Mouse (Mus musculus) ES-Bruce4 (cell line): ENCODE measurements around the gene Slc22a6. TPM values are rescaled to one million over a fixed set of nuclear protein-coding genes. Genes with fewer than 3 reads are reported as not detected.

Experiments used
- H3K27ac ChIP-seq: 2 replicates; pipeline ENCODE4 v1.5.1; 2012; ENCODE audit warnings: low read length, inconsistent platforms; ENCODE audit not compliant: insufficient read depth
- H3K27me3 ChIP-seq: 2 replicates; pipeline ENCODE4 v1.6.1; 2012; ENCODE audit warnings: mild to moderate bottlenecking, low read length, inconsistent platforms; ENCODE audit not compliant: control insufficient read depth, poor library complexity, insufficient read depth, severe bottlenecking
- H3K36me3 ChIP-seq: 2 replicates; pipeline ENCODE4 v1.6.1; 2012; ENCODE audit warnings: inconsistent platforms, mild to moderate bottlenecking, low read length, moderate library complexity; ENCODE audit not compliant: control insufficient read depth, poor library complexity, insufficient read depth, severe bottlenecking
- H3K4me1 ChIP-seq: one replicate; pipeline ENCODE4 v1.8.1; 2011; ENCODE audit warnings: low read length; ENCODE audit not compliant: control insufficient read depth, insufficient read depth
- H3K4me3 ChIP-seq: 2 replicates; pipeline ENCODE4 v1.5.1; 2011; ENCODE audit warnings: low read depth, mild to moderate bottlenecking, low read length
- H3K9ac ChIP-seq: 2 replicates; pipeline ENCODE4 v1.6.1; 2012; ENCODE audit warnings: low read depth, mild to moderate bottlenecking, inconsistent platforms; ENCODE audit not compliant: poor library complexity, severe bottlenecking
- H3K9me3 ChIP-seq: replicated peaks from 2 replicates; pipeline ENCODE4 v1.6.1; 2012; ENCODE audit warnings: mild to moderate bottlenecking, low read length, inconsistent platforms; ENCODE audit not compliant: control insufficient read depth, poor library complexity, insufficient read depth, severe bottlenecking
- CTCF ChIP-seq: IDR thresholded peaks from one replicate; pipeline ENCODE4 v1.8.1; 2011; ENCODE audit warnings: low read depth, low read length
- EP300 ChIP-seq: IDR thresholded peaks from 2 replicates; pipeline ENCODE4 v1.6.1; 2011; ENCODE audit warnings: low read depth, low read length; ENCODE audit not compliant: insufficient read depth
- POLR2A ChIP-seq: IDR thresholded peaks from one replicate; pipeline ENCODE4 v1.8.1; 2011; ENCODE audit warnings: low read length; ENCODE audit not compliant: insufficient read depth
- polyA plus RNA-seq: library from polyadenylated mRNA; stranded (reverse); fragments of >200 nt; gene quantifications from 2 replicates; pipeline ENCODE4 v1.2.4, GENCODE M21; 2011; ENCODE audit warnings: low read depth; ENCODE audit not compliant: missing spikeins, insufficient read depth, insufficient read length

Gene Slc22a6
- polyA plus RNA-seq, 1 experiment = not detected

GRCm38 (mm10) chr19:8578293-8578969 is 39.4 kb upstream of the Slc22a6 start:
- H3K4me3 ChIP-seq = no peak overlapping the region
- no peaks in the 10 kb centered on the region for H3K4me1 ChIP-seq
- H3K36me3 ChIP-seq = no peaks in the 10 kb centered on the region
- no peaks in the 10 kb centered on the region for H3K9me3 ChIP-seq
- no peak overlapping the region for H3K27ac ChIP-seq
- TF ChIP-seq POLR2A (no peak), EP300 (no peak), CTCF (peak; percentile 85)
- no peaks in the 10 kb centered on the region for H3K27me3 ChIP-seq
- no peak overlapping the region for H3K9ac ChIP-seq

- no peak overlapping the region for H3K27ac ChIP-seq
- TF ChIP-seq POLR2A = no peak
- no peak for TF ChIP-seq CTCF
- no peak for TF ChIP-seq EP300
Measured at GRCm38 (mm10) chr19:8578970-8579342, 38.9 kb upstream of the Slc22a6 start.

DNA sequence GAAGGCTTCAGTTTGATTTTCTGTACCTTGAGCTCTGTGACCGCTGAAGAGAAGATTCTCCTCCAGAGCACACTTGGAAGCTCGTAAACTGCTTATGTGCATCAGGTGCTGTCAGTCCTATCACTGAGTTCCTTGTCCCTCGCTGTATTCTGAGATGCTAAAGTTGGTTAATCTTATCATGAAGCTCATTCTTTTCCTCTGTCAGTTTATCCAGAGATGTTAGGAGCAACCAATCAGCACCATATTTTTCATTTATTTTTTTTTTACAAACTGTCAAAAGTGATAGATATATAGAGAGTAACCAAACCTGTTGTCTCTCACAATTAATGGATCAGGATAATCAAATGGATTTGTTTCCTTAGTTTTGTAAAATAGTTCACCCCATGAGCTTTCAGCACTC is 32.5 kb upstream of the Slc22a6 start:
- H3K36me3 ChIP-seq = no peaks in the 10 kb centered on the region
- no peak for TF ChIP-seq POLR2A
- no peak for TF ChIP-seq CTCF
- TF ChIP-seq EP300 = no peak
- H3K4me3 ChIP-seq = no peak overlapping the region

More at GRCm38 (mm10) chr19:8578970-8579342, 38.9 kb upstream of the Slc22a6 start:
- no peaks in the 10 kb centered on the region for H3K36me3 ChIP-seq
- no peak overlapping the region for H3K4me3 ChIP-seq
- H3K4me1 ChIP-seq = no peaks in the 10 kb centered on the region
- no peaks in the 10 kb centered on the region for H3K27me3 ChIP-seq
- H3K9ac ChIP-seq = no peak overlapping the region
- H3K9me3 ChIP-seq = no peaks in the 10 kb centered on the region

GRCm38 (mm10) chr19:8585899-8586298 is 31.9 kb upstream of the Slc22a6 start:
- H3K4me3 ChIP-seq = no peak overlapping the region
- no peaks in the 10 kb centered on the region for H3K9me3 ChIP-seq
- H3K27me3 ChIP-seq = no peaks in the 10 kb centered on the region
- H3K9ac ChIP-seq = no peak overlapping the region
- TF ChIP-seq EP300 = no peak
- TF ChIP-seq CTCF = no peak
- no peak for TF ChIP-seq POLR2A
- H3K4me1 ChIP-seq = no peaks in the 10 kb centered on the region
- H3K27ac ChIP-seq = no peak overlapping the region
- H3K36me3 ChIP-seq = no peaks in the 10 kb centered on the region

More for the DNA sequence above, 32.5 kb upstream of the Slc22a6 start:
- Histone ChIP-seq H3K4me1 (no peaks in the 10 kb centered on the region), H3K9me3 (no peaks in the 10 kb centered on the region), H3K27me3 (no peaks in the 10 kb centered on the region), H3K9ac (no peak overlapping the region), H3K27ac (no peak overlapping the region)

DNA sequence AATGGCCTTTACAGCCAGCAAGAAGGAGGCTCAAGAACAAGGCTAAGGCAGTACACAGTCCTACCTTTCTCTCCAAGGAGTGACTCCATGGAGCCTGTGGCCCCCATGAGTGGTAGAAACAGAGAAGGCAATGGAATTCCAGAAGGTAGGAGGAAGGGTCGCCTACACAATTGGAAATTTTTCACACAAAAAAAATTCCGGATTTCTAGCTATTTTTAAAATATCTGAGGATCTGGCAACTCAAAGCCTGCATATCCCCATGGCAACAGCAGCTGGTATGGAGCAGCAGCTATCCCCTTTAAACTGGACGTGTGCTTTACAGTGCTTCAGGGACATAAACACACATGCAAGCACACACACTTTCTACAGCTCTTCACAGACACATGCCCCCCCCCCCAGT is 31.5 kb upstream of the Slc22a6 start:
- Histone ChIP-seq H3K9me3 (no peaks in the 10 kb centered on the region), H3K9ac (no peak overlapping the region), H3K4me3 (no peak overlapping the region), H3K36me3 (no peaks in the 10 kb centered on the region), H3K4me1 (peaks cover 1% of the 10 kb centered on the region), H3K27ac (no peak overlapping the region), H3K27me3 (no peaks in the 10 kb centered on the region)
- no peak for TF ChIP-seq CTCF
- TF ChIP-seq EP300 = no peak
- no peak for TF ChIP-seq POLR2A

DNA sequence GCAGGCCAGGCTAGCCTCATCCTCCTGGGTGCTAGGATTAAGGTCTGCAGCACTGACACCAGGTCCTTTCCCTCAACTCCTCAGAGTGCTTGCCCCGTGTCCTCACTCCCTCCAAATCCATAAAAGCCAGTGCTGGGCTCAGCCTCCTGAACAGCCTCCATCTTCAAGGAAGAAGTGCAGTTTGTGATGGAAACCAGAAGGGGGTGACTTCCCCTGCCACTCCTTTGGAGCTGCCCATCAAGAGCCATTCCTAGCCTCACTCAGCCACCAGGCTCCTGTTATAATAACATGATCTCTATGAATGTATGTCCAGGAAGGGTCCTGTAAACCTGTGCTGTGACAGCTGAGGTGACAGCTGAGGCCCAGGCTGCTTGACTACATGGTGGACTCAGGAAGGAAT is 30.5 kb upstream of the Slc22a6 start:
- Histone ChIP-seq H3K27me3 (no peaks in the 10 kb centered on the region), H3K9me3 (no peaks in the 10 kb centered on the region), H3K9ac (no peak overlapping the region), H3K36me3 (no peaks in the 10 kb centered on the region), H3K4me3 (no peak overlapping the region), H3K4me1 (peaks cover 2% of the 10 kb centered on the region), H3K27ac (no peak overlapping the region)
- TF ChIP-seq CTCF = no peak
- TF ChIP-seq EP300 = no peak
- no peak for TF ChIP-seq POLR2A
